Mouse (Mus musculus) ES-E14 (cell line): ENCODE measurements around the gene Pced1a.

Experiments used
- CHD2 ChIP-seq: IDR thresholded peaks from 2 replicates; pipeline ENCODE4 v1.6.1; 2014; ENCODE audit warnings: mild to moderate bottlenecking, low read depth, low read length, inconsistent platforms
- HCFC1 ChIP-seq: IDR thresholded peaks from 2 replicates; pipeline ENCODE4 v1.6.1; 2012; ENCODE audit warnings: low read length, inconsistent platforms, borderline replicate concordance; ENCODE audit not compliant: insufficient read depth
- MAFK ChIP-seq: IDR thresholded peaks from 2 replicates; pipeline ENCODE4 v1.6.1; 2014; ENCODE audit warnings: mild to moderate bottlenecking, low read depth, low read length, inconsistent platforms; ENCODE audit not compliant: insufficient read depth
- ZC3H11A ChIP-seq: IDR thresholded peaks from 2 replicates; pipeline ENCODE4 v1.6.1; 2012; ENCODE audit warnings: low read depth, mild to moderate bottlenecking, inconsistent platforms, low read length, borderline replicate concordance
- ZNF384 ChIP-seq: IDR thresholded peaks from 2 replicates; pipeline ENCODE4 v1.6.1; 2012; ENCODE audit warnings: low read depth, low read length, inconsistent platforms

DNA sequence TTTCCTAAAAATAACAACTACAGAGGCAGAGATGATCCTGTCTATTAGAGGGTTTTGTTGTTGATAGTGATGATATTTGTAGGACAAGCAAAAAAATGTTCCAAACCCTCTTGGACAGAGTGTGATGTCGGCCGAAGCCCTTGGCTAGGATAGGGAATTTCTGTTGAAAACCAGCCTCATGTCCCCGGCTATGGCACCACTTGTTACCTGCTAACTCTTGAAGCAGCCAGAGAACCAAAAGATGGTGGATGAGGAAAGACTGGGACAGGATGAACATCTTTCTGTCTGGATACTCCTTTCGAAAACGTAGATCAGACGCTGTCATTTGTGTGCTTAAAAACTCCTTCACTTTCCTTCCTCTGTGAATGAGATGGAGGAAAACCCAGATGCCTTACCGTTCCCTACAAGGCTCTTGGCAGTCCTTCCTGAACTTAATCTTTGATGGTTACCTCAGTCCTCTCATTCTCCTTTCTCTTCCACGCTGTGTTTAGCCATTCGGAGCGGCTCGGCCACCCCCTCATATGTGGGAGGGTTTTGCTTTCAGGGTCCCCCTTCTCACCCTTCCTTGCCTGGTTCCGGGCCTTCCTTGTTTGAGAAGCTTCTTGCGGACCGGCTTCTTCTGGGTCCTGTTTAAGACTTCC is 26.7 kb upstream of the Pced1a start:
- no peak for TF ChIP-seq ZC3H11A
- TF ChIP-seq MAFK = no peak
- TF ChIP-seq CHD2 = no peak
- no peak for TF ChIP-seq ZNF384
- no peak for TF ChIP-seq HCFC1
